Mouse (Mus musculus) brain, embryonic 14.5 days (tissue): ENCODE data around the gene Cd274.

ENCODE experiments used
- CTCF ChIP-seq: fragments of 200-500 bp; IDR thresholded peaks from 2 replicates; pipeline ENCODE4 v1.5.1; 2012; ENCODE audit warnings: inconsistent platforms, mild to moderate bottlenecking, moderate library complexity, borderline replicate concordance; ENCODE audit not compliant: insufficient read depth, insufficient read length; ENCODE audit errors: extremely low read depth
- POLR2A ChIP-seq: fragments of 200-500 bp; IDR thresholded peaks from 2 replicates; pipeline ENCODE4 v1.6.1; 2012; ENCODE audit warnings: mild to moderate bottlenecking, inconsistent platforms, borderline replicate concordance; ENCODE audit not compliant: poor library complexity, insufficient read depth, insufficient read length, severe bottlenecking; ENCODE audit errors: extremely low read depth

DNA sequence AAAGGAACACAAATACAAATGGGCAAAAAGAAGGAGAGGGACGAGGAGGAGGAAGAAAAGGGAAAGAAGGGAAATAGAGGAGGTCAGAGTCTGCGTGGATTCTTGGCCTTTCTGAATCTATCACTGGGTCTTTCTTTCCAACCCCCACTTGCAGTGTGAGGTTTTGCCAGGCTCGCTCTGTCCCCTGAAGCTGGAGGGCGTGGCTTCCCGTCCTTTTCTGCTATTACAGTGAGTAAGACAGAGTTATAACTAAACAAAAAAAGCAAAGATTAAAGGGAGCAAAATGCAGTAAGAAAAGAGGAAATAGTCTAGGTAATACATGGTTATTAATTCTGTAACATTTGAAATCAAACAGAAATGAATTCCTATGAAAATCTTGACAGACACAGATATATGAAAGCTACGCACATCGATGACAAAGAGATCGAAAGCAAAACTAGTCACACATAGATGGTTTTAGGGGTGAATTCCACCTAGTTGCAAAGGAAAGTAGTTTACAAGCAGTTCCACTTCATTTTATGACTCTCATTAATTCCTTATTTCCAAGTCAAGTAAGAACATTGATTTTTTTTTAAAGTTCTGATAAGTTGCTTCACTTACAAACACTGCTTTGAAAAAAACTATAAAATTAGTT, 43.7 kb upstream of the Cd274 start:
- TF ChIP-seq CTCF: no peak
- TF ChIP-seq POLR2A: no peak
